Mouse (Mus musculus) megakaryocyte, adult 5-6 weeks (primary cell): Measurements from ENCODE around the gene Cd28. TPM values are rescaled to one million over a fixed set of nuclear protein-coding genes. Genes with fewer than 3 reads are reported as not detected.
"Not testable (repeated sequence)": the region's sequence is repeated elsewhere in the genome, so short reads cannot be mapped to it uniquely, and the experiment has no call there.

Experiments used
- ATAC-seq: 2 replicates; pipeline ENCODE4 v1.8.0; 2016; ENCODE audit warnings: mild to moderate bottlenecking, inconsistent platforms; ENCODE audit not compliant: poor library complexity, severe bottlenecking
- total RNA-seq, 2 experiments: library from RNA; stranded (forward) in 1 of 2; stranded (reverse) in 1 of 2; fragments of 153-499, 151-499 nt in 1 of 2; fragments of 221-1000, 200-1000 nt in 1 of 2; gene quantifications; 2 replicates each; pipeline versions ENCODE4 v1.2.3 to v1.2.4; 2015 to 2017

Gene Cd28
- total RNA-seq, 2 experiments from 2014 or later: 2.3 to 2.5 TPM

DNA sequence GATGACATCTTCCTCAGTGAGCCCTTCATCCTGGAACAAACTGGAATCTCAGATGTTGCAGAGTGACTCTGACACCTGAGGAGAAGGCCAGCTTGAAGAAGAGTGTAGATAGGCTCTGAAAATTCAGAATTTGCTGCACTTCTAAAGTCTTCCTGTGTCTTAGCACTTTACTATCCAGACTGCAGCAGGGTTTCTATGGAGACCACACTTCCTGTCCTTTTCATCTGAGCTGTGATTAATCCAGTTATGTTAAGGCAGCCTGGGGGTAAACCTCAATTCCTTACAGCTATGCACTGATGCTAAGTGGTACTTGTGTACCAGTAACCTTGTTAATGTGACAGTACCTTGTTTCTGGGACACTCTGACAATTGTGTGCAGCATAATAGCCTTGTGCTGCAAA lies 77.1 kb downstream of the Cd28 start:
- no peak for ATAC-seq

GRCm38 (mm10) chr1:60795677-60796205 lies 79.1 kb downstream of the Cd28 start:
- no peak for ATAC-seq

DNA sequence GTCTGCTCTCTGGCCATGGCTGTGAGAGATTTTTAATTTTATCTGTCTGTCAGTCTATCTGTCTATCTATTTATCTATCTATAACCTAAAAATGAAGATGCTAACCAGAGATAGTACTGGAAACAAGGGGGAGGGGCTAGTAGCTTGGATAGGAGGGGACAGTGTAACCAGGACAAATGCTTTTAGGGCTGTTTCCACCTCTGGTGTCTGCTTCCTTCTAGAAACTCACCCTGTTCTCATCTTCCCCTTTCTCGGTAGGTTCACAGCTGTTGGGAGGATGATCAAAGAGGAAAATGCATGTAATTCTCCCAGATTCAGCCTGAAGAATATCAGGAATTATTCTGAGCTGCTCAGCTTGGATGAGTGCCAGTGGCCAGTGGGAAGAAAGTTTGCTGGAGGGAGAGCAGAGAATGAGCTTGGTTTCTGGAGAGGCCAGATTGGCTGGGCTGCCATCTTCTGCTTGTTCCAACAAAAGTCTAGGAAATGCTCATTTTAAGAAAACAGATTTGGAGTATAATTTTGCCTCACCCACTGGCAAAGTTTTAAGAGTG lies 83.3 kb downstream of the Cd28 start:
- ATAC-seq: peak; percentile 51; the same call in 1 of the 2 replicates

- no peak for ATAC-seq
Observed at GRCm38 (mm10) chr1:60801210-60801671, 84.6 kb downstream of the Cd28 start.

DNA sequence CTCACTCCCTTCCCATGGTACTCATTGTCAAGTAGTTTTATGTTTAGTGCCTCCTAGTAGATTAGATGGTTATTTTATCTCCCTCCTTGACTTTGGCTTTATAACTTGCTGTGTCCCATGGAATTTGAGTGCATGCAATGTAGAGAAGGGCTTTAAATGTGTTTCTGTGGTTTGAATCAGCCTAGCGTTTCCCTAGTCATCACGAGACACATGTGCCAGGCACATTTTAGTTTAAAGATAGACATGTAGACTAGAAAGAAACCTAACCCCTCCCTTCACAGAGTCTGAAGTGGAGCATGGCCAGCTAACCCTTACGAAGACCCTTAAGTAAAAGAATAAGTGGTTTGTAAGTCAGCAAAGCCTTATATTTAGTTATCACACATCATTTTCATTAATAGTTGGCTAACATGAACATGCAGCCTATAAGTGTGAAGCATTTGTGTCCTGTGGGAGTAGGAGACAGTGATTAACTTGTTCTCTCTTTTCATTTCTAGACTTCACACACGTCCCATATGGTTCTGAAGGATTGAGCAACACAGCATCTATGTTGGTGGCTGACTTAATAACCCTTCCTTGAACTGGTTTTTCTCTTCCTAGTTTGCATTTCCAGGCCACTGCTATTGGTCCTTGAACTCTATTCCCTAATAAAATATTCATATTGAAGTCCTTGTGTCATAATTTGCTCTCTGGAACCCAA lies 86.7 kb downstream of the Cd28 start:
- ATAC-seq: peak; percentile 27; the same call in 1 of the 2 replicates

DNA sequence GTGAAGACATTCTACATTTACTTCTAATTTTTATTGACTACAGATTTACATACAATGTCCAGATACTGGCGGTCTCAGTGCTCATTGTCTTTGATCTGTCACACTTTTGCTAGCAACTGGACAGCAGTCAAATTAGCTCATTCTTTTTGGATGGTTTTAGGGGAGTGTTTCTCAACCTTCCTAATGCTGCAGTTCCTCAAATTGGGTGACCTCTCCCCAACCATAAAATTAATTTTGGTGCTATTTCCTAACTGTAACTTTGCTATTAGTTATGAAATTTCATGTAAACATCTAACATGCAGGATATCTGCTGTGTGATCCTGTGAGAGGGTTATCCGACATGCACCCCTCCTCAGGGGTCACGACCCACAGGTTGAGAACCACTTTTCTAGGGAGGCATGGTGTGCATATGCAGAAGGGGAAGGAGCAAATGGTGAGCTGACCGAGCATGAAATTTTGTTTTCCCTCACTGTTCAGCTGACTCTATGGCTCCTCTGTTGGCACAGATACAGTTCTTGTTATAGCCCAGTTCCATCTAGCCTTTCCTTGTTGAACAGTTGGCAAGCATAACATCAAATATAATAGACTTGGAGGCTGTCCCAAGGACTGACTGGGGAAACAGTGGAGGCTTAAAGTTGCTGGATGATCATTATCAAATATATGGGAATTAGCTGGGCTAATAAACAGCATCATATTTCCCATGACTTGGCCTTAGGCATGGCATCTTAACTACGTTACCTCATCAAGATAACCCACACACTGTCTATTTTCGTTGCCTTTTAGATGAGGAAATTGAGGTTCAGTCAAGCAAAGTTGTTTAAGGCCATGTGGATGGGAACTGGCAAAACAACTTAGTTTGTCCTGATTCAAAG lies 87.5 kb downstream of the Cd28 start:
- ATAC-seq: peak; percentile 72

DNA sequence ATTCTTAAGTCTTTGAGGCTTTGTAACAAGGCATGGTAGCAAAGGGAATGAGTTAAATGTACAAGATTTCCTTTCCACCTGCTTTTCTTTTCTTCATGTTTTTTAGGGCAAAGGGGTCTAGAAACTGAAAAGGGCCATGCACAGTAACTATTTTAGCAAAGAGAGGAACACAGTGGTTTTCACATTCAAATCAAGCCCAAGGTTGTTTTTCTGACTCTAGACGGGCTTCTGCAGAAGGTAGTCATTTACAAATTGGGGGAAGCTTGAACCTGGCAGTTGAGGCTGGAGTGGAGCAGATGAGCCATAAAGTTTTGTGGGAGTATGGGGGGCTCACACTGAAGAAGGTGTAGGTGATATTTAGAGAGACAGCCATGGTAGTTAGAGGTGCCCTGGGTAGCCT lies 88.6 kb downstream of the Cd28 start:
- no peak for ATAC-seq

DNA sequence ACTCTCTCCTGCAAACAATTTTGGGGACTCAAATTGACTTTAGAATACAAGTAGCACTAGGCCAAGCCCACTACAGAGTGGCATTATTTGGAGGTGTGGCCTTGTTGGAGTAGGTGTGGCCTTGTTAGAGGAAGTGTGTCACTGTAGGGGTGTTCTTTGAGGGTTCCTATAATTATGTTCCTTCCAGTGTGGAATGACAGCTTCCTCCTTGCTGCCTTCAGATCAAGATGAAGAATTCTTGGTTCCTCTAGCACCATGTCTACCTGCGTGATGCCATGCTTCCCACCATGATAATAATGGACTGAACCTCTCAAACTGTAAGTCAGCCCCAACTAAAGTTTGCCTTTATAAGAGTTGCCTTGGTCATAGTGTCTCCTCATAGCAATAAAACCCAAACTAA lies 91.1 kb downstream of the Cd28 start:
- ATAC-seq: no peak

DNA sequence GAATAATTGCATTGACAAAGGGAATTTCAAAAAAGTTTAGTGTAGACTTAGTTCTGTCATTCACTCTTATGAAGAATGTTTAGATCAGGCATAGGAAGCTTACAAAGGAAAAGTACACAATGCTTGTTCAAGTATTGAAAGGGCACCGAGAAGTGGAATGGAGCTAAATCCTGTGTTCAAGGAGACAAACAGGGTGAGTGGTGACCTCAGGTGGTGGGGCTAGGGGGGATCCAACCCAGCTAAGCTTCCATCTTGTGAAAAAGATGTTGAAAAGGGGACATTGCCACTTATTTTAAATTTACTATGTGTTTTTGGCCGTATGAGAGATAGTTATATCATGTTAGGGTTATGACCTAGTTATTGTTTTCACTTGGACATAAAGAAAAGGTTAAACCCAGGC lies 91.9 kb downstream of the Cd28 start:
- ATAC-seq: no peak

- no peak for ATAC-seq
Observed at GRCm38 (mm10) chr1:60809166-60809565, 92.6 kb downstream of the Cd28 start.

DNA sequence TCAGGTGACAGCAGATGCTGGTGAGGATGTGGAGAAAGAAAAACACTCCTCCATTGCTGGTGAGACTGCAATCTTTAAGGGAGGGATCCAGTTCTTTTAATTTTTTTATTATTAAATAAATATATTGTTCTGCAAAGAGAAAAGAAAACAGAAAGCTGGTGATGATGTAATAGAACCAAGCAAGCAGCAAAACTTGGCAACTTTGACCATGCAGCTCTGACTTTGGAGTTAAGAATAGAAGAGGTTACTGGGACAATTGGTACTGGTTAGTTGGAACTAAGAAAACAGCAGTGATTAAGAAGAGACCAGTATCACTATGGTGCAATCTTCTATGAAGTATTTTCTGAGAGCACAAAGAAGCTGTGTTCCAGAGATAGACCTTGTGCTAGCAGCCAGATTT lies 94.2 kb downstream of the Cd28 start:
- no peak for ATAC-seq

- ATAC-seq: peak; percentile 57
Observed at GRCm38 (mm10) chr1:60811998-60812397, 95.4 kb downstream of the Cd28 start.

- ATAC-seq: no peak
Observed at GRCm38 (mm10) chr1:60813411-60813810, 96.8 kb downstream of the Cd28 start.

GRCm38 (mm10) chr1:60815912-60816311 lies 99.3 kb downstream of the Cd28 start:
- no peak for ATAC-seq

DNA sequence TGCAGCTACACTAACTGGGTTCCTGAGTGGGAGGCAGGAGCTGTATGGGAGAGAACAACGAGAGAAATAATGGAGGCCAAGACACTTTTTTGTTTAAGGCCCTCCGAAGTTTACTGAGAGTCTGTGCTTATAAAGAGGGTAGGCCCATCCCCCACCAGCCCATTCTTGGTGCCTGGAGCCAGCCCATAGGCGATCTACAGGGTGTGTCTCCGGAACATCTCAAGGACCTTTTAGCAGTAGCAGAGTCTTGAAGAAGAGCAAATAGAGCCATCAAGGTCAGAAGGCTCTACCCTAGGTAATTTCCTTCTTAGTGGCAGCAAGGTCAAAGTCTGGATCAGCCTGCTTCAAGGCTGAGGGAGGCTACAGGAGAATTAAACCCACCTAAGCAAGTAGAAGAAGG lies 101.9 kb downstream of the Cd28 start:
- ATAC-seq: not testable (repeated sequence)

DNA sequence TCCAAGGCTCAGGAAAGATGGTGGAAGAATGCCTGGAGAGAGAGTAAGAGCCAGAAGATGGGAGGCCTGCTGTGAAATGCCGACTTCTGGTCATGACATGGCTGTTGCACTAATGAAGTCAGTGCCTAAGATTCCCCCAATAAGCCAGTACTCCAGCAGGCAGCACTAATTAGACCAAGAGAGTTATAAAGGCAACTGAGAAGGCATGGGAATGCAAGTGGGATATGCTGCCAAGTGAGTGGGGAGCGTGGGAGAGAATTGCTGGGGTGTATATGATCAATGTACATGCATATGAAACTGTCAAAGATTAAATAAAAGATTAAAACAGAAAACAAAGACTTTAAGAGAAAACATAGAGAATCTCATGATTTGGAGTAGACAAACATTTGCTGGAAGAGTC lies 103.4 kb downstream of the Cd28 start:
- no peak for ATAC-seq

- ATAC-seq: no peak
Observed at GRCm38 (mm10) chr1:60820981-60821380, 104.4 kb downstream of the Cd28 start.

- no peak for ATAC-seq
Observed at GRCm38 (mm10) chr1:60821590-60821989, 105.0 kb downstream of the Cd28 start.
